Mouse (Mus musculus) activated CD4-positive, CD25-positive, alpha-beta regulatory T cell (primary cell): Measurements from ENCODE around the gene Olfr860. TPM values are rescaled to one million over a fixed set of nuclear protein-coding genes. Genes with fewer than 3 reads are reported as not detected.

Experiments used
- polyA plus RNA-seq, 2 experiments: library from polyadenylated mRNA; unstranded; fragments of 100-300 nt; shearing (Covaris generic); gene quantifications; one replicate each; pipeline ENCODE4 v1.2.1; 2017

The Olfr860 gene
- not detected for polyA plus RNA-seq

GRCm38 (mm10) chr9:19849647-19850046 is at the start of gene Olfr860:
TSS of gene Olfr860 (minus strand) at chr9:19849747.

DNA sequence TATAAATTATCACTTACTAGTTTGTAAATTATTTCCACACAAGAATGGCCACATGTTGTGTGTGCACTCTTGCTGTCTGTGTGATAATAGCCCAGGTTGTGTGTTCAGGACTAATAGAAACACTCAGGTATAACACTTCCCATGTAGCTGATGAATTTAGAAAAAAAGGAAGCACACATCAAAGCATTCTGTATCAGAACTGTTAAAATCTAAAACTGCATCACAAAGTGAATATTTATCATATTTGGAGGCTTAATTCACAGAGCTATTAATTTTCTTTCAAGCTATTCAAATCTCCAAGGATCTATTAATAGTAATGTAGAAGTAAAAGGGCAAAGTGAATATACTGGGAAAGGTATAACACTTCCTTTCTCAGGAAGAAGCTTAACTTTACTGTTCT is 38.4 kb upstream of the Olfr860 start, which contains the start of gene Olfr862:
Gene Olfr862, minus strand, starts transcription at position 101 of the 400 bp plus-strand sequence.

DNA sequence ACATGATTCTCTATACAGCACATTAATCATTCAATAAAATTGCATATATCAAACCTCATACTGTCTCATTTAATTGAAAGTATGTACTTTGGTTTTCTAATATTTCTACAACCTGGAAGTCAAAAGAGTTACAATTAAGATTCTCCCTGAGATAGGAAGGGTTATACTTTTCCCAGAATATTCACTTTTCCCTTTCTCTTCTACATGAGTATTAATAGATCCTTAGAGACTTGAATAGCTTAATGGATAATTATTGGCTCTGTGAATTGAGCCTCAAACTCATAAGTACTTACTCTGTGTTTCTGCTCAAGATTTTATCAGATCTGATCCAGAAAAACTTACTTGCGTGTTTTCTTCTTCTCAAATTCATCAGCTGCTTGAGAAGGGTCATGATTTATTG is 44.9 kb downstream of the Olfr860 start, which contains the start of gene Olfr859:
Gene Olfr859, plus strand, starts transcription at position 301 of the 400 bp plus-strand sequence.

Other genes starting within 250 kb of the Olfr860 start
- gene Zfp317, start 227.6 kb downstream of the Olfr860 start, polyA plus RNA-seq: 10 to 100 TPM; 20.2 to 24.5 TPM
- not detected for gene Olfr857, start 140.3 kb downstream of the Olfr860 start, polyA plus RNA-seq
- not detected for gene Olfr58, start 69.5 kb downstream of the Olfr860 start, polyA plus RNA-seq
- not detected for gene Olfr859, start 44.8 kb downstream of the Olfr860 start, polyA plus RNA-seq
- under 1 TPM in 1 of 2 experiments, not detected in 1; 0.60 TPM for gene Olfr862, start 38.3 kb upstream of the Olfr860 start, polyA plus RNA-seq
- 1 to 10 TPM in 1 of 2 experiments, under 1 TPM in 1; 0.87 to 1.2 TPM for gene Olfr77, start 67.1 kb upstream of the Olfr860 start, polyA plus RNA-seq
- not detected for gene Olfr866, start 178.3 kb upstream of the Olfr860 start, polyA plus RNA-seq
- gene Olfr867, start 207.8 kb upstream of the Olfr860 start, polyA plus RNA-seq: not detected
- not detected for gene Olfr868, start 248.9 kb upstream of the Olfr860 start, polyA plus RNA-seq